Mouse (Mus musculus) intestine, postnatal 0 days (tissue): ENCODE measurements around the gene Gm49425. TPM values are rescaled to one million over a fixed set of nuclear protein-coding genes. Genes with fewer than 3 reads are reported as not detected.

Source experiments
- ATAC-seq: fragments of 200-750 bp; cut with Nextera tagmentation; 2 replicates; pipeline ENCODE4 v1.8.0; 2017; ENCODE audit warnings: mild to moderate bottlenecking, moderate TSS enrichment, moderate library complexity
- H3K27ac ChIP-seq: fragments of 300-500 bp; sonication (generic); 2 replicates; pipeline ENCODE4 v1.5.1; 2014; ENCODE audit warnings: mild to moderate bottlenecking, low read depth, low read length, moderate library complexity
- H3K27me3 ChIP-seq: fragments of 300-500 bp; sonication (generic); replicated peaks from 2 replicates; pipeline ENCODE4 v1.6.1; 2014; ENCODE audit warnings: low read length, mixed read lengths; ENCODE audit not compliant: control insufficient read depth, insufficient read depth
- H3K36me3 ChIP-seq: fragments of 300-500 bp; sonication (generic); 2 replicates; pipeline ENCODE4 v1.6.1; 2014; ENCODE audit warnings: mild to moderate bottlenecking, moderate library complexity; ENCODE audit not compliant: control insufficient read depth, insufficient read depth
- H3K4me1 ChIP-seq: fragments of 300-500 bp; sonication (generic); replicated peaks from 2 replicates; pipeline ENCODE4 v1.6.1; 2014; ENCODE audit warnings: antibody characterized with exemption, low read length, mixed read lengths; ENCODE audit not compliant: control insufficient read depth, insufficient read depth
- H3K4me2 ChIP-seq: fragments of 300-500 bp; sonication (generic); replicated peaks from 2 replicates; pipeline ENCODE4 v1.6.1; 2014; ENCODE audit warnings: low read depth, mild to moderate bottlenecking, moderate library complexity
- H3K4me3 ChIP-seq: fragments of 300-500 bp; sonication (generic); 2 replicates; pipeline ENCODE4 v1.5.1; 2014; ENCODE audit warnings: low read depth, low read length
- H3K9ac ChIP-seq: fragments of 300-500 bp; sonication (generic); 2 replicates; pipeline ENCODE4 v1.6.1; 2014; ENCODE audit warnings: mild to moderate bottlenecking, low read depth, low read length
- H3K9me3 ChIP-seq: fragments of 300-500 bp; sonication (generic); 2 replicates; pipeline ENCODE4 v1.6.1; 2016; ENCODE audit warnings: mixed run types; ENCODE audit not compliant: control insufficient read depth
- CTCF ChIP-seq: sonication (generic); IDR thresholded peaks from 2 replicates; pipeline ENCODE4 v1.5.1; 2016; ENCODE audit warnings: low read depth, mild to moderate bottlenecking, control low read depth, antibody characterized with exemption, moderate library complexity
- WGBS: fragments of 180-500 bp; shearing (Covaris S2); extraction: QIAGEN DNeasy Blood & Tissue Kit; methylation state at CpG from one replicate; pipeline ENCODE4 v1.1.7; 2014; 5-methylcytosine and 5-hydroxymethylcytosine counted together
- polyA plus RNA-seq: library from polyadenylated mRNA; unstranded; fragments of >200 nt; fragmentation: Nextera tagmentation; extraction: Ambion mirVana; gene quantifications from 2 replicates; pipeline ENCODE4 v1.2.1, GENCODE M21; 2015

Gene Gm49425
- polyA plus RNA-seq, 1 experiment from 2014 or later: not detected

DNA sequence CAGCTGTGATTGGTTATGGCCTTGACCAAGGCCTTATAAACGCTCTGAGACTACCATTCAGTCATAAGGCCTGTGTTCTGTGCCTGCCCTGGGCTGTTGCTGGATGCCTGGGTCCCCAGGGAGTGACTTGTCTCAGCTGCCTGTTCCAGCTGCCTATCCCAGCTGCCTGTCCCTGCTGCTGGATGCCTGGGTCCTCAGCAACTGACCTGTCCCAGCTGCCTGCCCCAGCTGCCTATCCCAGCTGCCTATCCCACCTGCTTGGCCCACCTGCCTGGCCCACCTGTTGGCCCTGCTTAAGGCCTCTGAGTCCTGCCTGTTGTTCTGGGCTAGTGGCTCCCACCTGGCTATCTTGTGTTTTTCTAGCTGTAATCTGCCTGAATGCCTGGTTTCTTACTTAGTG, 22.9 kb downstream of the Gm49425 start:
- Histone ChIP-seq H3K27ac (no peak overlapping the region), H3K27me3 (no peaks in the 10 kb centered on the region), H3K4me3 (no peak overlapping the region), H3K4me2 (no peak overlapping the region), H3K9ac (no peak overlapping the region), H3K4me1 (no peaks in the 10 kb centered on the region), H3K9me3 (no peaks in the 10 kb centered on the region), H3K36me3 (no peaks in the 10 kb centered on the region)
- 61% methylated on average over 1 of the region's 1 CpGs for WGBS
- TF ChIP-seq CTCF: no peak
- no peak for ATAC-seq

DNA sequence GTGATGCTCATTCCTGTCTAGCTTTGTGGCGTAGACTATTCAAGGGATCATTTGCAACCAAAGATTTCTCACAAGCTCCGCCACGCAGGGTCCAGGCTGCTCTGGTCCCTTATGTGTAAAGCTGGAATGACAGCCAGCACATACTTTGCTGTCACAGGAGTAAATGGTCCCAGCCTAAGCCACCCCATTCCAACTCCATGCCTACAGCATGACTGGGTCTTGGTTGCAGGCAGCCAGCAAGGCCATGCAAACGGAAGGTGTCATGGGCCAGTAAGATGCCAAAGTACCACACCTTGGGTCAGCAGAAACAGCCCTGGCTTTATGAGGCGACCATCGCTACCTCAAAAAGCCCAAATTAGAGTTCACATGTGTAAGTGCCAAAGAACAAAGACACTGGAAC, 23.3 kb downstream of the Gm49425 start:
- TF ChIP-seq CTCF: no peak
- no peak overlapping the region for H3K27ac ChIP-seq
- H3K4me2 ChIP-seq: no peak overlapping the region
- H3K27me3 ChIP-seq: no peaks in the 10 kb centered on the region
- H3K36me3 ChIP-seq: no peaks in the 10 kb centered on the region
- ATAC-seq: no peak
- H3K4me1 ChIP-seq: no peaks in the 10 kb centered on the region
- H3K9ac ChIP-seq: no peak overlapping the region
- H3K4me3 ChIP-seq: no peak overlapping the region
- WGBS: 91% methylated on average over 6 of the region's 6 CpGs
- no peaks in the 10 kb centered on the region for H3K9me3 ChIP-seq

DNA sequence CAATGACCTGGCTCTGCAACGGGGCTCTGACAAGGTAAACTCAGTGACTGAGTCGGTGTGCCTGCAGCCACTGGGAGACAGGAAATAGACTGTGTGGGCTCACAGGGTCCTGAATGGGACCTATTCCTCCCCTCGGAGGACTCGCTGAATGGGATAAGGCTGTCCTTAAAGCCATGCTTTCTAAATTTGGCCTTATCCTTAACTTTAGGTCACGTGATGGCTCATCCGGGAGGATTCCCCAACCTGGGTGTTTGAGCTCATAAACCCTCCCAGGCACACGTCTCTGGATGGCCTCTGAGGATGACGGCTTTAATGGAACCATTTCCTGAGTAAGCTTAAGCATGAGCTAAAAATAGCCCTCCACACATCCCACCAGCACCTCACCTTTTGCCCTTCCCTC, 24.3 kb downstream of the Gm49425 start:
- no peak for ATAC-seq
- Histone ChIP-seq H3K4me3 (no peak overlapping the region), H3K27me3 (no peaks in the 10 kb centered on the region), H3K9ac (no peak overlapping the region), H3K4me1 (no peaks in the 10 kb centered on the region), H3K36me3 (no peaks in the 10 kb centered on the region), H3K9me3 (no peaks in the 10 kb centered on the region), H3K4me2 (no peak overlapping the region), H3K27ac (no peak overlapping the region)
- WGBS: 40% methylated on average over 8 of the region's 8 CpGs
- TF ChIP-seq CTCF: no peak

DNA sequence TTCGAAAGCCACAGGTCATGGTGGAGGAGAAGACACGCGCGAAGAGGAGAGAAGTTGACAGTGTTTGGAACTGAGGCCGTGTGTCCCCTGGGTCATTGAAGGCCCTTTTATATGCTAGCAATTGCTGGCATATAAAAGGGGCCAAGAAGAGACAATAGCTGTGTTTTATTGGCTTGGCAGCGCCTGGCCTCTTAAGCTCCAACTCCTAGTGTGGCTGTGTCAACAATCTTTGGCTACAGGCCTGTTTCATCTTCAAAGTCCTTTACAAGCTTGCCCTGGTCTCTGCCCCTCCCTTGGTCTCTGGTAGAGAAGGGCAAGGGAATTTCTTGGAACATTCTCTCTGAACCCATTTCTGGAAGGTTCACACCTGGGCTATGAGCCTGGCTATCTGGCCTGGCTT, 25.6 kb downstream of the Gm49425 start, which contains the start of gene Krt83:
Krt83 (minus strand) TSS at position 82 of the 400 bp plus-strand sequence.
- Histone ChIP-seq H3K4me2 (no peak within 1 kb of the TSS), H3K9ac (no peak within 1 kb of the TSS), H3K4me3 (no peak within 1 kb of the TSS), H3K27ac (no peak within 1 kb of the TSS), H3K9me3 (no peaks in the 10 kb centered on the region), H3K27me3 (no peaks in the 10 kb centered on the region), H3K4me1 (no peaks in the 10 kb centered on the region), H3K36me3 (no peaks in the 10 kb centered on the region)
- WGBS: 60% methylated on average over 6 of the region's 6 CpGs
- no peak for ATAC-seq
- TF ChIP-seq CTCF: no peak

DNA sequence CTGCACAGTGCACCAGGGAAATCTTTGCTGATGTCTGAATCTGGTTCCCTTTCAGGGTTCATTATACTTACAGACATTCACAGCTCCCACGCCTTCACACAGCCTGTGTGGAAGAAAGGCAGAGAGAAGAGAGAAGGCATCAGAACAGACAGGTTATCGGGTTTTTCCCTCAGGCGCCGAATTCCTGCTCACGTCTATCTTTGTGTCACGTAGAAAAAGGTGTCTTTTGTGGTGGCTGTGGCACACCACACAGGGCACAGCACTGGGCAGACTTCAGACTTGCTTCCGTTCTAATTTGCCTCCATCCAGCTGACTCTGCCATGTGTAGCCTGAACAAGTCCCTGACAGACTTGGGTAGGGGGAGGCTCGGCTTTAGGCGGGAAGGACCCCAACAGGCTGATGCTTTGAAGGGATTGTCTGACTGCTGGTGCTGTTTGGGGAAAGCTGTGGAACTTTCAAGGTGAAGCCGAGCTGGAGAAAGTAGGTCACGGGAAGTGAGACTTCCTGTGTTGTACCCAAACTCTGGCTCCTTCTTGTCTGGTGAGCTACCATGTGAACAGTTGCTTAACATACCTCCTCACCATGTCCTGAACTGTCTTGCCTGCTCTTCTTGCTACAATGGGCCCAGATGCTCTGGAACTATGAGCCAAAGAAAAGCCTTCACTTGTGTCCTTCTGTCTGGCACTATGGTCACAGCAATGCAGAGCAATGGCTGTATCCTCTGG, 31.0 kb downstream of the Gm49425 start:
- no peaks in the 10 kb centered on the region for H3K27me3 ChIP-seq
- no peak overlapping the region for H3K27ac ChIP-seq
- no peak overlapping the region for H3K4me3 ChIP-seq
- no peak overlapping the region for H3K4me2 ChIP-seq
- TF ChIP-seq CTCF: no peak
- 88% methylated on average over 11 of the region's 11 CpGs for WGBS
- H3K9me3 ChIP-seq: no peaks in the 10 kb centered on the region
- no peak for ATAC-seq
- no peak overlapping the region for H3K9ac ChIP-seq
- H3K36me3 ChIP-seq: no peaks in the 10 kb centered on the region
- no peaks in the 10 kb centered on the region for H3K4me1 ChIP-seq

DNA sequence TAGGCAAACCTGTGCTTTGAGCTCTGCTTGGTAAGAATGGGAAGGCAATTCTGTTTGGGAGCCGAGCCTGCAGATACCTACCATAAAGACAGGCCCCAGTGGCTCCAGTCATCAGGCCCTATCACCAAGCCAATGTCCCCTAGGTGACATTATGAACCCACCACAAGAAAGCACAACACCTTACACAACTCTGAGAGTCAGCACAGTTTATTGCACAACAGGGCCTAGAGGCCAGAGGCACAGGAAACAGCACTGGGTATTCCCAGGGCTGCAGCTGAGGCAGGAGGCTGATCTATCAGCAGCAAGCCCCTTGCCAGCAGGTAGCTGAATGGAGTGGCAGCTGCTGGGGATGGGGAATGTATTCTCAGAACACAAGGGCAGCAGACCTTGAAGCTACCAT, 32.1 kb downstream of the Gm49425 start:
- WGBS: 67% methylated on average over 1 of the region's 1 CpGs
- H3K4me2 ChIP-seq: no peak overlapping the region
- H3K27me3 ChIP-seq: no peaks in the 10 kb centered on the region
- no peak overlapping the region for H3K27ac ChIP-seq
- TF ChIP-seq CTCF: no peak
- H3K9ac ChIP-seq: no peak overlapping the region
- no peaks in the 10 kb centered on the region for H3K36me3 ChIP-seq
- no peak overlapping the region for H3K4me3 ChIP-seq
- ATAC-seq: no peak
- H3K4me1 ChIP-seq: no peaks in the 10 kb centered on the region
- H3K9me3 ChIP-seq: no peaks in the 10 kb centered on the region
